Mouse (Mus musculus): ENCODE results near the gene Sbf1. TPM values are rescaled to one million over a fixed set of nuclear protein-coding genes. Genes with fewer than 3 reads are reported as not detected.
A peak's percentile ranks its signal among the peaks of the same experiment; 100 is the strongest.

The Sbf1 gene
- polyA plus RNA-seq, 1 experiment from 2014 or later, result 61.8 TPM

DNA sequence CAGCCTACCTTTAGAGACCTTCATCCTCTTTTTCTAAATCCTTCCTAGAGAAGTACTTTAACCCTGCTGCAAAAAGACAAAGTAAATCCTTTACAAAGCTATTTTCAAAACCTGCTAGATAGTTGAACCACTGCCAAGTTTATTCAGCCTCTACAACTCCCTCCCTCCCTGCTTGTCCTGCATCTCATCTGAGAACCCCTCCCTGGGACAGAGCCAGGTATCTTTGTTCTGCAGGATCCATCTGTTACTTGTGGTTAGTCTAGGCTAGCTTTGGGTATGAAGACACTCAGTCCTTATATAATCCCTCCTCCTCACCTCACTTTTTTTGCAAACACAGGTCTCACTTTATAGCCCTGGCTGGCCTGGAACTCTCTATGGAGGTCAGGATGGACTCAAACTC, 30.1 kb downstream of the Sbf1 start:
- Histone ChIP-seq H3K4me1 (ENCODE audit: control insufficient read depth, insufficient read depth, low read length) (no peaks in the 10 kb centered on the region), H3K4me3 (ENCODE audit: low read depth, low read length) (no peak overlapping the region), H3K9me3 (replicated peaks; ENCODE audit: control insufficient read depth, low read length) (no peaks in the 10 kb centered on the region), H3K27ac (ENCODE audit: low read depth, low read length) (no peak overlapping the region), H3K4me2 (ENCODE audit: low read length) (no peak overlapping the region), H3K36me3 (ENCODE audit: control insufficient read depth, insufficient read depth, low read length) (peaks cover 99% of the 10 kb centered on the region), H3K27me3 (replicated peaks; ENCODE audit: control insufficient read depth, insufficient read depth, low read length) (no peaks in the 10 kb centered on the region), H3K9ac (ENCODE audit: low read length) (no peak overlapping the region)
- ATAC-seq, result no peak
- peak; percentile 41 for DNase-seq (ENCODE audit: low spot score)

DNA sequence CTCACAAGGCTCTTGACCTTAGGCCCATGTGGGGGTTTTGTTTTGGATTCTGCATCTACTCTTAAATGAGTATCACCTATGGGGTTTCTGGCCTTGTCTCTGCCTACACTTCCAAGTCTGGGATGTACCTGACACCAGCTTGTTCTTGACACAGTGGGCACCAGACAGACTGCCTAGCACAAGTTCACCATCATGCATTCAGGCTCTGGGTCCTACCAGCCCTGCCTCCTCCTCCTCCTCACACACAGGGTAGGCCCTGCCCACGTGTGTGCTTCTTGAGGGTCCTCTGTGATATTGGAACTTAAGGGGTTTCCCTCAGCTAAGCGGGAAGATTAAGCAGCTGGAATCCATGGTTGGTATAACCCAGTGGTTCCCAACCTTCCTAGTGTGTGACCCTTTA, 31.0 kb downstream of the Sbf1 start:
- no peaks in the 10 kb centered on the region for H3K4me1 ChIP-seq (ENCODE audit: control insufficient read depth, insufficient read depth, low read length)
- no peak overlapping the region for H3K9ac ChIP-seq (ENCODE audit: low read length)
- 82% methylated on average over 2 of the region's 2 CpGs for WGBS
- H3K27me3 ChIP-seq (replicated peaks; ENCODE audit: control insufficient read depth, insufficient read depth, low read length), result no peaks in the 10 kb centered on the region
- H3K36me3 ChIP-seq (ENCODE audit: control insufficient read depth, insufficient read depth, low read length), result peaks cover 99% of the 10 kb centered on the region
- H3K27ac ChIP-seq (ENCODE audit: low read depth, low read length), result no peak overlapping the region
- no peak overlapping the region for H3K4me3 ChIP-seq (ENCODE audit: low read depth, low read length)
- no peak for DNase-seq (ENCODE audit: low spot score)
- H3K4me2 ChIP-seq (ENCODE audit: low read length), result no peak overlapping the region
- H3K9me3 ChIP-seq (replicated peaks; ENCODE audit: control insufficient read depth, low read length), result no peaks in the 10 kb centered on the region
- ATAC-seq, result no peak

DNA sequence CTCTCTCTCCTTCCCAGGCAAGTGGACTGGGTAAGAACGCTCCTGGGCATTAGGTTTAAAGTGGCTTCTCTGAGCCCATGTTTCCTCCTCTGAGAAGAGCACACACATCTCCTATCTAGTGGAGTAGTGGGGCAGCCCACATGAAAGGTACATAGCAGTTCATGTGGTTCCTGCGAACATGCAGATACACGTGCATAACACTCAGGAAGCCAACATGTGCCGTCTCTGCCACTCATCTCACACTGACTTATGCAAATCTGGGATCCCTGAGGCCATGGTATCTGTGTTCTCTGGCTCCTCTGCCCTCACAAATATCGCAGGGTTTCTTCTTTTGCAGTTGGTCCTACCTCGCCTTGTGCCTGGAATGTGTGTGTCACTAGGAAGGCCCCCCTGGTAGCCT, 32.6 kb downstream of the Sbf1 start:
- 82% methylated on average over 6 of the region's 6 CpGs for WGBS
- ATAC-seq (no peak), DNase-seq (ENCODE audit: low spot score) (no peak)
- Histone ChIP-seq H3K4me3 (ENCODE audit: low read depth, low read length) (no peak overlapping the region), H3K27me3 (replicated peaks; ENCODE audit: control insufficient read depth, insufficient read depth, low read length) (no peaks in the 10 kb centered on the region), H3K9ac (ENCODE audit: low read length) (no peak overlapping the region), H3K9me3 (replicated peaks; ENCODE audit: control insufficient read depth, low read length) (no peaks in the 10 kb centered on the region), H3K27ac (ENCODE audit: low read depth, low read length) (no peak overlapping the region), H3K4me1 (ENCODE audit: control insufficient read depth, insufficient read depth, low read length) (no peaks in the 10 kb centered on the region), H3K36me3 (ENCODE audit: control insufficient read depth, insufficient read depth, low read length) (peaks cover 99% of the 10 kb centered on the region), H3K4me2 (ENCODE audit: low read length) (no peak overlapping the region)

DNA sequence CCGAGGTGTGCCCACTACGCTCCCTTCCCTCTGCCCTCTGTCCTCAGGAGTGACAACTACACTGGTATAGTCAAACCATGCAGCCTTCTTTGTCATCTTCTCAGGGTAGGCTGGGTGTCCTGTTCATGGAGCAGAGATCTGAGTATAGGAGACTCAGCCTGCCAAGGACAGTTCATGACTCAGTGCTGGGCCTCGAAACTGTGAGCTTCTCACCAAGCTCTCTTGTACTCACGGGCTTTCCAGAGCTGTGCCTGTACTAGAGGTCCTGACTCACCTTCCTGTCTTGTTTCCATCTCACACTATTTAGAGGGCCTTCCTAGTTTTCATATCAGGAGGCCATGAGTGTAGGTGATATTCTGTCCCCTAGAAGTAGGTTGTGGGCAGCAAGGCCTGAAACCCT, 37.7 kb downstream of the Sbf1 start:
- H3K9me3 ChIP-seq (replicated peaks; ENCODE audit: control insufficient read depth, low read length), result no peaks in the 10 kb centered on the region
- WGBS, result 96% methylated on average over 4 of the region's 4 CpGs
- no peaks in the 10 kb centered on the region for H3K27me3 ChIP-seq (replicated peaks; ENCODE audit: control insufficient read depth, insufficient read depth, low read length)
- ATAC-seq (no peak), DNase-seq (ENCODE audit: low spot score) (no peak)
- no peak overlapping the region for H3K9ac ChIP-seq (ENCODE audit: low read length)
- no peaks in the 10 kb centered on the region for H3K4me1 ChIP-seq (ENCODE audit: control insufficient read depth, insufficient read depth, low read length)
- no peak overlapping the region for H3K4me2 ChIP-seq (ENCODE audit: low read length)
- no peak overlapping the region for H3K4me3 ChIP-seq (ENCODE audit: low read depth, low read length)
- H3K27ac ChIP-seq (ENCODE audit: low read depth, low read length), result no peak overlapping the region
- peaks cover 93% of the 10 kb centered on the region for H3K36me3 ChIP-seq (ENCODE audit: control insufficient read depth, insufficient read depth, low read length)

DNA sequence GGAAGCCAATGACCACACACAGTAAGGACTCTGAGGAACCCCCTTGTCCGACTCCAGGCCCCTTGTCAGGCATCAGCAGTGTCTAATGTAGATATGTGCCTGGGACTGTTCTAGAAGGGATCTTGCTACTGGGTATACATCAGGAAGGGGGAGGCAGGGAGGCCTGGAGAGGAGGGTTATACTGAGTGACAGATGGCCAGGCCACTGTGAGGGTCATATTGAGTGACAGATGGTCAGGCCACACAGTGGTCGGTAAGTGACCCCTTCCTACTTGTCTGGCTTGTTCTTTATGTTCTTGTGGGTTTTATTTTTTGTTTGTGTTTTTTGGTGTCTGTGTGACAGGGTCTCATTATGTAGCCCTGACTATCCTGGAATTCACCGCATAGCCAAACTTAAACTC, 39.6 kb downstream of the Sbf1 start:
- H3K9me3 ChIP-seq (replicated peaks; ENCODE audit: control insufficient read depth, low read length), result no peaks in the 10 kb centered on the region
- H3K9ac ChIP-seq (ENCODE audit: low read length), result no peak overlapping the region
- 85% methylated on average over 3 of the region's 3 CpGs for WGBS
- H3K27me3 ChIP-seq (replicated peaks; ENCODE audit: control insufficient read depth, insufficient read depth, low read length), result no peaks in the 10 kb centered on the region
- no peak overlapping the region for H3K27ac ChIP-seq (ENCODE audit: low read depth, low read length)
- H3K4me1 ChIP-seq (ENCODE audit: control insufficient read depth, insufficient read depth, low read length), result no peaks in the 10 kb centered on the region
- H3K36me3 ChIP-seq (ENCODE audit: control insufficient read depth, insufficient read depth, low read length), result peaks cover 83% of the 10 kb centered on the region
- ATAC-seq (no peak), DNase-seq (ENCODE audit: low spot score) (no peak)
- H3K4me2 ChIP-seq (ENCODE audit: low read length), result no peak overlapping the region
- H3K4me3 ChIP-seq (ENCODE audit: low read depth, low read length), result no peak overlapping the region

DNA sequence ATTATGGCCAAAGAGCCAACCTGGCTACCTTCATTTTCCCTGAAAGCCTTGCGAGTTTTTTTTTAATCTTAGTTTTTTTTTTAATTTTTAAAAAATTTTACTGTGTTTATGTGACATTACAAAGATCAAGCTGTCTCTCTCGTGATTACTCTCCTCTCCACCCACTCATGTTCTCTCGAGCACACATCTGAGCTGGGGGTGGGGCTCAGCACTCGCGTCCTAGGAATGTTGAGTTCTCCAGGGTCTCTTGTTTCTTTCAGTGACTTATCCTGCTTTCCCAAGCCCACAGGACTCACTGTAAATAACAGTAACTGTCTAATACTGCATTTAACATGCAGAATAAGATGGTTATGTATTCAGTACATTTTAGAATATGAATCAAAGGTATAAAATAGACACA, 50.6 kb downstream of the Sbf1 start:
- H3K4me2 ChIP-seq (ENCODE audit: low read length), result no peak overlapping the region
- H3K27me3 ChIP-seq (replicated peaks; ENCODE audit: control insufficient read depth, insufficient read depth, low read length), result no peaks in the 10 kb centered on the region
- no peak overlapping the region for H3K4me3 ChIP-seq (ENCODE audit: low read depth, low read length)
- DNase-seq (ENCODE audit: low spot score) (no peak), ATAC-seq (no peak)
- H3K4me1 ChIP-seq (ENCODE audit: control insufficient read depth, insufficient read depth, low read length), result no peaks in the 10 kb centered on the region
- peaks cover 72% of the 10 kb centered on the region for H3K36me3 ChIP-seq (ENCODE audit: control insufficient read depth, insufficient read depth, low read length)
- H3K9me3 ChIP-seq (replicated peaks; ENCODE audit: control insufficient read depth, low read length), result no peaks in the 10 kb centered on the region
- WGBS, result 87% methylated on average over 5 of the region's 5 CpGs
- H3K9ac ChIP-seq (ENCODE audit: low read length), result no peak overlapping the region
- no peak overlapping the region for H3K27ac ChIP-seq (ENCODE audit: low read depth, low read length)

DNA sequence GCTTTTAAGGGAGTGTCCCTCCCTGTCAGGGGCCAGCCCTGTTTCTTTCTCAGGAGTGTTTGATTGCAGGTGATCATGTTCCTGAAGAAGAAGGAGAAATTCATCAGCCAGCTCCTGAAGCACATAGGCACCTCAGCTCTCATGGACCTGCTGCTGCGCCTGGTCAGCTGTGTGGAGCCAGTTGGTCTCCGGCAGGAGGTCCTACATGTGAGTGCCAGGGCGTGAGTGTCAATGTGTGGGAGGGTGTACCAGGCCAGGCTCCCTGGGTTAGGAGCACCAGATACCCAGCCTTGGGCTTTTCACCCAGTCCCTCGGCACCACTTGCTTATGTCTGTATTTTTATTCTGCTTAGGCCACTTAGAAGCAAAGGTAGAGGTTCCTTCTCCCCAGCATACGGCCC, 56.1 kb downstream of the Sbf1 start:
- ATAC-seq (no peak), DNase-seq (ENCODE audit: low spot score) (no peak)
- no peaks in the 10 kb centered on the region for H3K27me3 ChIP-seq (replicated peaks; ENCODE audit: control insufficient read depth, insufficient read depth, low read length)
- H3K4me2 ChIP-seq (ENCODE audit: low read length), result no peak overlapping the region
- H3K4me3 ChIP-seq (ENCODE audit: low read depth, low read length), result no peak overlapping the region
- H3K4me1 ChIP-seq (ENCODE audit: control insufficient read depth, insufficient read depth, low read length), result no peaks in the 10 kb centered on the region; the same call in 1 of the 2 replicates
- 96% methylated on average over 5 of the region's 5 CpGs for WGBS
- H3K27ac ChIP-seq (ENCODE audit: low read depth, low read length), result no peak overlapping the region
- H3K36me3 ChIP-seq (ENCODE audit: control insufficient read depth, insufficient read depth, low read length), result peaks cover 68% of the 10 kb centered on the region
- H3K9ac ChIP-seq (ENCODE audit: low read length), result no peak overlapping the region
- no peaks in the 10 kb centered on the region for H3K9me3 ChIP-seq (replicated peaks; ENCODE audit: control insufficient read depth, low read length)

DNA sequence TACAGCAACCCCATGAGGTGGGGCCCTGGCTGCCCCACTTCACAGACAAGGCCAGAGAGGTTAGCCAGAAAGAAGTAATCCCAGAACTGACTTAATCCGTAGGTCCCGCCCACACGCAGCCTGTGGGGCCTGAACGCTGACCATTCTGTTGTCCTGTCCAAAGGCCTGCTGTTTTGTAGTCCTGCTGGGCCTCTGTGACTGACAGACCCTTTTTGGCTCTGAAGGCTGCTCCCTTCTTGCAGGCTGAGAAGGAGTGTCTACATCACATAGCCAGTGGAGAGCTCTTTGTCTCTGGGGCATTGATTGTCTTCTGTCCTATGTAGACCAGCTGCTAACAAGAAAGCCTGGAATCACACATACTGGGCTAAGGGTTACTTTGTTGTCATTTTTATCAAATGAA, 59.8 kb downstream of the Sbf1 start:
- 13% methylated on average over 4 of the region's 4 CpGs for WGBS
- Histone ChIP-seq H3K9ac (ENCODE audit: low read length) (peak overlapping the region; percentile 35; the same call in 1 of the 2 replicates), H3K4me2 (ENCODE audit: low read length) (no peak overlapping the region), H3K27me3 (replicated peaks; ENCODE audit: control insufficient read depth, insufficient read depth, low read length) (no peaks in the 10 kb centered on the region), H3K9me3 (replicated peaks; ENCODE audit: control insufficient read depth, low read length) (no peaks in the 10 kb centered on the region), H3K4me1 (ENCODE audit: control insufficient read depth, insufficient read depth, low read length) (no peaks in the 10 kb centered on the region; the same call in 1 of the 2 replicates), H3K36me3 (ENCODE audit: control insufficient read depth, insufficient read depth, low read length) (peaks cover 67% of the 10 kb centered on the region), H3K4me3 (ENCODE audit: low read depth, low read length) (no peak overlapping the region), H3K27ac (ENCODE audit: low read depth, low read length) (peak overlapping the region; percentile 55)
- ATAC-seq (peak; percentile 55), DNase-seq (ENCODE audit: low spot score) (peak; percentile 38)

DNA sequence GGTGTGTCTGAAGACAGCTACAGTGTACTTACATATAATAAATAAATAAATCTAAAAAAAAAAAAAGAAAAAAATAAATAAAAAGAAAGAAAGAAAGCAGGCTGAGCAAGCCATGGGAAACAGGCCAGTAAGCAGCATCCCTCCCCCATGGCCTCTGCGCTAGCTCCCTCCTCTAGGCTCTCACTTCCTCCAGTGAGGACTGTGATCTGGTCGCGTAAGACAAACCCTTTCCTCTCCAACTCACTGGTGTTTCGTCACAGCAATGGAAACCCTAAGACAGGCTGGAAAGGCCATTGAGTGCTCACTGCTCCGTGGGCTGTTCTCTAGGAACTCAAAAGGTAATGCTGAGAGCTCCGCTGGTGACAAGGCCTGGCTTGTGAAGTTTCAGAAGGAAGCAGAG, 66.0 kb downstream of the Sbf1 start:
- 93% methylated on average over 6 of the region's 6 CpGs for WGBS

More for the DNA sequence above, 66.0 kb downstream of the Sbf1 start:
- Histone ChIP-seq H3K4me2 (ENCODE audit: low read length) (no peak overlapping the region), H3K27me3 (replicated peaks; ENCODE audit: control insufficient read depth, insufficient read depth, low read length) (no peaks in the 10 kb centered on the region), H3K36me3 (ENCODE audit: control insufficient read depth, insufficient read depth, low read length) (peaks cover 59% of the 10 kb centered on the region), H3K4me1 (ENCODE audit: control insufficient read depth, insufficient read depth, low read length) (no peaks in the 10 kb centered on the region), H3K9ac (ENCODE audit: low read length) (no peak overlapping the region), H3K4me3 (ENCODE audit: low read depth, low read length) (no peak overlapping the region), H3K27ac (ENCODE audit: low read depth, low read length) (no peak overlapping the region), H3K9me3 (replicated peaks; ENCODE audit: control insufficient read depth, low read length) (no peaks in the 10 kb centered on the region)
- no peak for ATAC-seq
- no peak for DNase-seq (ENCODE audit: low spot score)

Measured in forebrain, embryonic 14.5 days (tissue).